Mouse (Mus musculus): ENCODE results near the gene Gab1.

Gab1 gene

GRCm38 (mm10) chr8:80872688-80873087, 7.6 kb downstream of the Gab1 start:
- DNase-seq (ENCODE audit: low read depth, low spot score) = no peak

GRCm38 (mm10) chr8:80871400-80871799, 8.9 kb downstream of the Gab1 start:
- DNase-seq (ENCODE audit: low read depth, low spot score) = no peak

GRCm38 (mm10) chr8:80870535-80871204, 9.6 kb downstream of the Gab1 start:
- no peak for DNase-seq (ENCODE audit: low read depth, low spot score)

GRCm38 (mm10) chr8:80869881-80870328, 10.4 kb downstream of the Gab1 start:
- no peak for DNase-seq (ENCODE audit: low read depth, low spot score)

- no peak for DNase-seq (ENCODE audit: low read depth, low spot score)
Observed at GRCm38 (mm10) chr8:80868801-80869323, 11.5 kb downstream of the Gab1 start.

GRCm38 (mm10) chr8:80868006-80868702, 12.2 kb downstream of the Gab1 start:
- DNase-seq (ENCODE audit: low read depth, low spot score) = no peak

- DNase-seq (ENCODE audit: low read depth, low spot score) = no peak
Observed at GRCm38 (mm10) chr8:80867598-80867997, 12.7 kb downstream of the Gab1 start.

GRCm38 (mm10) chr8:80865181-80865784, 15.0 kb downstream of the Gab1 start:
- peak; percentile 19 for DNase-seq (ENCODE audit: low read depth, low spot score)

- DNase-seq (ENCODE audit: low read depth, low spot score) = no peak
Observed at GRCm38 (mm10) chr8:80863393-80863792, 16.9 kb downstream of the Gab1 start.

- DNase-seq (ENCODE audit: low read depth, low spot score) = no peak
Observed at GRCm38 (mm10) chr8:80859180-80859775, 21.0 kb downstream of the Gab1 start.

GRCm38 (mm10) chr8:80857851-80858367, 22.4 kb downstream of the Gab1 start:
- DNase-seq (ENCODE audit: low read depth, low spot score) = no peak

- DNase-seq (ENCODE audit: low read depth, low spot score) = no peak
Observed at GRCm38 (mm10) chr8:80857128-80857527, 23.2 kb downstream of the Gab1 start.

- DNase-seq (ENCODE audit: low read depth, low spot score) = no peak
Observed at GRCm38 (mm10) chr8:80856606-80857005, 23.7 kb downstream of the Gab1 start.

GRCm38 (mm10) chr8:80853622-80854021, 26.7 kb downstream of the Gab1 start:
- DNase-seq (ENCODE audit: low read depth, low spot score) = no peak

GRCm38 (mm10) chr8:80853208-80853607, 27.1 kb downstream of the Gab1 start:
- DNase-seq (ENCODE audit: low read depth, low spot score) = no peak

- no peak for DNase-seq (ENCODE audit: low read depth, low spot score)
Observed at GRCm38 (mm10) chr8:80852412-80853165, 27.7 kb downstream of the Gab1 start.

GRCm38 (mm10) chr8:80851648-80852047, 28.7 kb downstream of the Gab1 start:
- DNase-seq (ENCODE audit: low read depth, low spot score) = no peak

- DNase-seq (ENCODE audit: low read depth, low spot score) = no peak
Observed at GRCm38 (mm10) chr8:80850013-80850412, 30.3 kb downstream of the Gab1 start.

GRCm38 (mm10) chr8:80848631-80849030, 31.7 kb downstream of the Gab1 start:
- no peak for DNase-seq (ENCODE audit: low read depth, low spot score)

- DNase-seq (ENCODE audit: low read depth, low spot score) = no peak
Observed at GRCm38 (mm10) chr8:80847912-80848311, 32.4 kb downstream of the Gab1 start.

- no peak for DNase-seq (ENCODE audit: low read depth, low spot score)
Observed at GRCm38 (mm10) chr8:80845284-80845683, 35.0 kb downstream of the Gab1 start.

All from A20 (cell line).